Mouse (Mus musculus) megakaryocyte, embryonic 14.5 days (primary cell): Measurements from ENCODE around the gene Gm4779.
"Not testable (repeated sequence)": the region's sequence is repeated elsewhere in the genome, so short reads cannot be mapped to it uniquely, and the experiment has no call there.

ENCODE experiments used
- FLI1 ChIP-seq: IDR thresholded peaks from 2 replicates; pipeline ENCODE4 v1.6.1; 2012; ENCODE audit warnings: low read length, inconsistent platforms, mixed read lengths
- GATA1 ChIP-seq: IDR thresholded peaks from 3 replicates; pipeline ENCODE4 v1.6.1; 2012; ENCODE audit warnings: mixed read lengths, low read length, inconsistent platforms, borderline replicate concordance

DNA sequence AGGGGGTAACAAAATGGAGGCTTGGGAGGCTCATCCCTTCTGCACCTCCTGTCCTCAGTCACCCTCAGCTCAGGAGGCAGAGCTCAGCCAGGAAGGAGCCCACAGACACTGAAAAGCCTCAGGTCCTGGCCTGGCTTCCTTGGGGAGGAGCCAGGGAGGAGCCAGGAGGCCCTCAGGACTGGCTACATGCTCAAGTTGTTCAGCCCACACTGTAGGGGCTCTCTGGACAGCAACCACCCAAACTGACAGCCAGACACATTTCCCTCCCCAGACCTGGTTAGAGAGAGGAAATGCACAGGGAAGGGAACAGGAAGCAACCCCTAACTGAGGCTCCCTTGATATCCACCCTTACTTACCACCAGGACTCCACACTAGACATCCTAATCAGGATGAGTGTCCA, 25.8 kb upstream of the Gm4779 start:
- TF ChIP-seq GATA1, FLI1: not testable (repeated sequence)
